Mouse (Mus musculus): ENCODE measurements at regions not wholly inside any gene's neighbourhood (a gene's known extent, or its start where the extent isn't known, plus 50 kb on each side); places are given as distances from the start of the nearest gene placed in this dataset.
"Not testable (repeated sequence)": the region's sequence is repeated elsewhere in the genome, so short reads cannot be mapped to it uniquely, and the experiment has no call there.

GRCm38 (mm10) chr11:22420003-22420723, 78.1 kb upstream of the Ehbp1 start:
- no peak for DNase-seq (ENCODE audit: low read depth)

GRCm38 (mm10) chr11:22421762-22422161, 79.7 kb upstream of the Ehbp1 start:
- no peak for DNase-seq (ENCODE audit: low read depth)

GRCm38 (mm10) chr11:22437140-22437850, 74.6 kb upstream of the Tmem17 start:
- DNase-seq (ENCODE audit: low read depth), result peak; percentile 31

GRCm38 (mm10) chr11:22437851-22438215, 74.1 kb upstream of the Tmem17 start:
- no peak for DNase-seq (ENCODE audit: low read depth)

GRCm38 (mm10) chr11:22438441-22439066, 73.3 kb upstream of the Tmem17 start:
- no peak for DNase-seq (ENCODE audit: low read depth)

- no peak for DNase-seq (ENCODE audit: low read depth)
These were observed 71.4 kb upstream of the Tmem17 start for GRCm38 (mm10) chr11:22440521-22440920.

GRCm38 (mm10) chr11:22453161-22453560, 58.7 kb upstream of the Tmem17 start:
- no peak for DNase-seq (ENCODE audit: low read depth)

GRCm38 (mm10) chr11:22456286-22456685, 55.6 kb upstream of the Tmem17 start:
- no peak for DNase-seq (ENCODE audit: low read depth)

GRCm38 (mm10) chr11:22457220-22457619, 54.7 kb upstream of the Tmem17 start:
- DNase-seq (ENCODE audit: low read depth), result no peak

GRCm38 (mm10) chr11:22458951-22459703, 52.8 kb upstream of the Tmem17 start:
- no peak for DNase-seq (ENCODE audit: low read depth)

GRCm38 (mm10) chr11:22461019-22461735, 50.7 kb upstream of the Tmem17 start:
- not testable (repeated sequence) for DNase-seq (ENCODE audit: low read depth)

All from gonadal fat pad, adult 2 months (tissue).